Mouse (Mus musculus): ENCODE measurements around the gene Rprd1b. TPM values are rescaled to one million over a fixed set of nuclear protein-coding genes. Genes with fewer than 3 reads are reported as not detected.
A peak's percentile ranks its signal among the peaks of the same experiment; 100 is the strongest.

The Rprd1b gene
- total RNA-seq, 2 experiments from 2014 or later, result 40.2 to 45.1 TPM

DNA sequence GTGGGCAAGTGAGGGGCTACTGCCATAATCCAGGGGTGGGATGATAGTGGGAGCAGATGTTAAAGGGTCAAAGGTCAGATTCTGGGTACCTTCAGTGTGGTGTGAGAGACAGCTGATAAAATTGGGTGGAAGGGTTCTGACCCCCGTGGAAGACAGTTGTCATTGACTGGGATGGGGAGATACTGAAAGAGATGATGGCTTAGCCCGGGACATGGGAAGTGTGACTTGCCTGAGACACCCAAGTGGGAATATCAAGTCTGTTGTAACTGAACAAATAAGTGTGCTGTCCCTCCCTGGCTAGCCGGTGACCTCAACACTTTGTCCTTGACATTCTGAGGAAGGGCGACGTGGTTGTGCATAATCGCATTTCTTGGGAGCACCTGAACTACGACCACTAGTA is 141.5 kb downstream of the Rprd1b start:
- DNase-seq (ENCODE audit: low spot score in 2 of 2), result no peak

DNA sequence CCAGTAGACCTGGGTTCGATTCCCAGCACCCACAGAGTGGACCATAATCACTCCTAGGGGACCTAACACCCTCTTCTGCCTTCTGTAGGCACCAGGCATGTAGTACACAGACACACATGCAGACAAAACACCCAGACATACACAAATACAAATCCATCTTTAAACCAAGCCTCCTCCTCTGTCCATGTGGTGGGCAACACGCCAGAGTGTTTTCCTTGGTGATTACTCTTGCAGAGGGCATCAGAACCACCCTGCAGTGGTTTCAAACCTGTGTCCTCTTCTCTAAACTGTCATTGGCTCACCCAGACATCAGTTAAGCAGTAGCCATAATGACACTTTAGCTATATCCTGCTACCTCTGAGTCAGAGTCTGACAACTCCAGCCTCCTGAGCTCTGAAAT is 142.1 kb downstream of the Rprd1b start:
- no peak for DNase-seq (ENCODE audit: low spot score in 2 of 2)

DNA sequence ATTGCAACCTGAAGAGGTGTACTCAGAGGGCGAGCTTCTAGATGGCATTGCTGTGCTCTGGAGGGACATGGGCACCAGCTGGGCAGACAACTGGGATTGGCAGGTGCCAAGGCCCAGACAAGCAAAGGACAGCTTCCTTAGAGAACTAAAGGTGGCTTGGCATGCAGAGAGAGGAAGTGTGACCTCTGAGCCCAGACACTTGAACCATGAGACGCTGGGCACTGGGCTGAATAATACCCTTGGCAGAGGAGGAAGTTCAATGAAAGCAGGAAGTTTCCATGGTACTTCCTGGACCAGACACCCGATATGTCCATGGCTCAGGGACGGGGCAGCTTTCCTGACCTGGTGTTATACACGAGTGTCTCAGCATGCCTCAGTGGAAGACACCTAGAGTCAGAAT is 146.1 kb downstream of the Rprd1b start:
- DNase-seq (ENCODE audit: low spot score in 2 of 2), result no peak

DNA sequence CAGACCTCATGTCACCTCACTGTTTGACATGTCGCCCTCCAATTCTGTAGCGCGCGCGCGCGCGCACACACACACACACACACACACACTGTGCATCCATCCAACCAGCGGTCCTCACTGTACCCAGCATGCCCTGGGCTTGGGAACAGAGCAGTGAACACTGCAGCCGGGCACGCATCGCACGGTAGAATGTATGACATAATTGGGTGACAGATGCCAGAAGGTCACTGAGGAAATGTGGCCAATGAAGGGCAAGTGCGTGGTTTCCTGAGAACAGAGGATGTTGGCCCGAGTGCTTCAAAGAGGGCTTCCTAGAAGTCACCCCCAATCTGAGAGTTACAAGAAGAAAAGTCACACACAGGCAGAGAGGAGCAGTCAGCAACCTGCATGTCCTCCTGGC is 146.7 kb downstream of the Rprd1b start:
- DNase-seq (ENCODE audit: low spot score in 2 of 2), result no peak

DNA sequence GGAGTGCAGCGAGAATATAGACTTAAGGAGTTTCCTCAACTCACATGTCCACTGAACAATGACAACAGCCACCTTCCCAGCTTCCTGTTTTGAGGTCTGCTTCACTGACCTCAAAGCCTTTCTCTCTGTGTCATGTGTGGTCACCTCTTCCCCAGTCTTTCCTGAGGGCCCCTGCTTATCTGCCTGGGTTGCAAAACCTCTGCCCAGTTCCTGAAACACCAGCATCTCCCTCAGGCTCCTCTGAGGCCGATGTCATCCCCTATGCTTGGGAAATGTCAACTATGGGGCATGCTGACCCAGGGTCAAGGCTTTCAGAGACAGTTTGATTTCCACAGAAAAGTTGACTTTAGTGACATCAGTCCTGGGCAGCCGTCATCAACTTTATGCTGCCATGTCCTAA is 147.1 kb downstream of the Rprd1b start:
- no peak for DNase-seq (ENCODE audit: low spot score in 2 of 2)

DNA sequence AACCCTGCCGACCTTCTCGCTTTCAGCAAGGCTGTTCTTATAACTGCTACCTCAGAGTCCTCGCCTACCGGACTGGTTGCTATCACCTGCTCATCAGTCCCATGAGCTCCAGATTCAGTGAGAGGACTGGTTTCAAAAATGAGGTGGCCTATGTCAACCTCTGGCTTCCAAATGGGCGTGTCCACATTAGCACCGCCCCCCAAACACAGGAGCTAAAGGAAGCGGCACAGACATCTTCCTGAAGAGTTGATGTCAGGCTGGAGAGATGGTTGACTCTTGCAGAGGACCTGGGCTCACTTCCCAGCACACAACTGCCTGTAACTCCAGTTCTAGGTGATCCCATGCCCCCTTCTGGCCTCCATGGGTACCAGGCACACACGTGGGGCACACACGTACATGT is 148.5 kb downstream of the Rprd1b start:
- DNase-seq (ENCODE audit: low spot score in 2 of 2), result no peak

DNA sequence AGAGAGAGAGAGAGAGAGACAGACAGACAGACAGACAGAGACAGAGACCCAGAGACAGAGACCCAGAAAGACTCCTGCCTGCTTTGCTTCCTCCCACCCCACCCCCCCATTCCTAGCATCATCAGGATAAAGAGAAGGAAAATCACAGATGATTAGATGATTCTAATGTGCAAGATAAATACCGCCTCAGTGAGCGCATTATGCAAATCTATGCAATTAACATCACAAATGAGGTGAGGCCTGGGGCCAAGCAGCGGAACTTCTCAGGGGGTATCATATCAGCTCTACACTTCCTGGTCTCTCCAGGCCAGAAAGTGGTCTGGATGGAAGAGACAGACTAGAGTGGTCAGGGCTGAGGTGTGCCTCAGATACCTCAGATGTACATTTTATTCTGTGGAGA is 149.3 kb downstream of the Rprd1b start:
- no peak for DNase-seq (ENCODE audit: low spot score in 2 of 2)

DNA sequence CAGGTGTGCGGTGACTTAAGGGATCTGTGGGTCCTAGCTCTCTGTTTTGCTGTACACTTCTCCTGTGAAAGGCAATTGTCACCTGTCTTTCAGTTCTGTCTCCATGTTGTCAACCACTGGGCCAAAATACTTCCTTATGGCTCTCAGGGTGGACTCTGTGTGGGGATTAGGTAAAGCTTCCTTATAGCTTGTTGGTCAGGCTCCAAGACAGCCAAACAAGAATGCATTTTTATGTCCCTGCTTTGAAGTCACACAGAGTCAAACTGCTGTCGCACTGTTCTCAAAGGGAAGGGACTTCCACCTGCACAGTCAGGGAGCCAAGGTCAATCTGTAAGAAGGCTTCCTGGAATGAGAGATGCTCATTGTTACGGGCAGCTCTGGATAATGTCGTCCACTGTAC is 149.8 kb downstream of the Rprd1b start:
- DNase-seq (ENCODE audit: low spot score in 2 of 2), result no peak

DNA sequence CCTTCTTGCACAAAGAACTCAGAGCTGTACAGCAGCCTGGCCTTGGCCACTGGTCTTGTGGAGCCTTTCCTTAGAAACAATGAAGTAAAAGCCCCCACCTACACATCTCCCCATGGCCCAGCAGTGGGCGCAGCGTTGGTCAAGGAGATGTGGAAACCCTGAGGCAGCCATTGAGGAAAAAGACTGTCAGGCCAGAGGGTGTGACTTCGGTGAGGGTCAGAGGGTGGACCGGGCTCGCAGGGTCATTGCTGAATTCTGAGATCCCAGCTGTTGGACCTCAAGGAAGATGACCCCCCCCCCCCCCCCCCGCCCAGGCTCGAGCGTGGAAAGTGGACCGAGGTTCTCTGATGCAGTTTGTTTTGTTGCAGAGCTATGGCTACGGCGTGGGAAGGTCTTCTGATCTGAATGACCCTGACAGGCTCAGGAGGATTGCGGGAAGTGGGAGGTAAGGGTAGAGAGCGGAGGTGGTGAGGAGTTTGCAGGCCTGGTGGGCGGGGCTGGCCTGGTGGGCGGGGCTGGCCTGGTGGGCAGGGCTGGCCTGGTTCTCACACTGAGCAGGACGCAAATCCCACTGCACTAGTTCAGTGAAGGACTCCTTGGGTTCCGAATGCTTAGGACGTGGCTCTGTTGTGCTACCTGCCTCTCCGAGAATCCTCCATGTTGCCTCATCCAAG is 150.5 kb downstream of the Rprd1b start:
- DNase-seq (ENCODE audit: low spot score in 2 of 2), result peak; percentile 53 to 69

DNA sequence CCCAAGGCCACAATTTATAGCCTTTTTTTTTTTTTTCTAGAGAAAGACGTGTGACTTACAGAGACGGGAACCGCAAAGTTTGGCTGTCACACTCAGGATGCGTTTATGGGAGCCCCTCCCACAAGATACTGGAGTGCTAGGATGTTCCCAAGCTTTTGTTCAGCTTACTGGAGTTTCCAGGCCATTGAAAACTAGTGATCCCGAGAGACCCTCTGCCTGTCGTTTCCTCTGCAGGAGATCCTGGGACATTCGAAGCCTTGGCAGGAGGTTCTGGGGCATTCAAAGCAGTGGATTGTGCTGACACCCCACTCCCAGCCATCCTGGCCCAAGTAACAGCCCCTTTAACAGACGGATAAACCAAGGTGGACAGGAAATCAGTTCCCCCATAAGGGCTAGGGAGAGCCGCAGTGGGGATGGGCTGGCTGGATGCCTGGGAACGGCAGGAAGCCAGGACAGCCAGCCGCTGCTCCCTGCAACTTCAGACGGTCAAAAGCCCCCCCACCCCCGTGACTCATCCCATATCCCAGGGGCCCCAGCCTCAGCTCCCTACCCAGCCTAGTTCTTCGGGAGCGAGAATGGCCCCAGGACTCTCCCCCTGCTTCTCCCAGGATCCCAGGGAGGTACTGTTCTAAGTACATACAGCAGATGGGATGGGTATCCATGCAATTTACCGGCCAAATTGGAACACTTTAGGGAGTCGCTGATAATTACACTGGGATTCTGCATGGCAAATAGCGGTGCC is 151.2 kb downstream of the Rprd1b start:
- no peak for DNase-seq (ENCODE audit: low spot score in 2 of 2)

DNA sequence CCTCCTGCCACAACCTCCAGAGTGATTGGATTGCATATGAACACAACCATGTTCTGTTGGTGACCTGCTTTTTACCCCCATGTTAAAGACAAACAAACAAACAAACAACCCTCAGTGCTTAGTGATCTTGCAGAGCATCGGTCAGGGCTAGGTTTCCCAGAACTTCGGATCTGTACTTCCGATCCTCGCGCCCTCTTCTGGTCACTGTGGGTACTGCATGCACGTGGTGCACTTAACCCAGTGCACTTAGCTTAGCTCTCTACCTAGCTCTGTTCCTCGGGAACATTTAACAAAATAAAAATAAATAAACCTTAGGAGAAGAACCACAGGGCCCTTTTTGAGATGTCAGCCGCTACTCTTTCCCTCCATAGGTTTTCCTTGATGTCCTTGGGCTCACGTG is 152.5 kb downstream of the Rprd1b start:
- DNase-seq (ENCODE audit: low spot score in 2 of 2), result peak in 1 of 2 experiments; percentile 38

Other genes starting within 250 kb of the Rprd1b start
- 10 to 100 TPM; 17.6 to 24.9 TPM for gene Vstm2l, start 113.8 kb upstream of the Rprd1b start, total RNA-seq (2021)
- gene Tti1, start 64 bp upstream of the Rprd1b start, total RNA-seq (2021), result 10 to 100 TPM; 26.9 to 27.7 TPM
- 10 to 100 TPM; 58.1 to 65.3 TPM for gene Tgm2, start 117.9 kb downstream of the Rprd1b start, total RNA-seq (2021)
- 1 to 10 TPM; 5.1 to 6.1 TPM for gene D630003M21Rik, start 200.7 kb downstream of the Rprd1b start, total RNA-seq (2021)
- not detected for gene Bpi, start 229.6 kb downstream of the Rprd1b start, total RNA-seq (2021)

Data from adrenal gland, postnatal 4 days (tissue).